Mouse (Mus musculus): ENCODE results near the gene Dusp13.
A peak's percentile ranks its signal among the peaks of the same experiment; 100 is the strongest.

The Dusp13 gene

GRCm38 (mm10) chr14:21747436-21748141, 3.4 kb downstream of the Dusp13 start:
- DNase-seq (ENCODE audit: low spot score in 2 of 2): no peak

GRCm38 (mm10) chr14:21746846-21747245, 4.1 kb downstream of the Dusp13 start:
- no peak for DNase-seq (ENCODE audit: low spot score in 2 of 2)

GRCm38 (mm10) chr14:21746251-21746650, 4.7 kb downstream of the Dusp13 start:
- no peak for DNase-seq (ENCODE audit: low spot score in 2 of 2)

GRCm38 (mm10) chr14:21745149-21745548, 5.8 kb downstream of the Dusp13 start:
- no peak for DNase-seq (ENCODE audit: low spot score in 2 of 2)

- DNase-seq (ENCODE audit: low spot score in 2 of 2): no peak
These were observed 6.8 kb downstream of the Dusp13 start for GRCm38 (mm10) chr14:21744169-21744568.

GRCm38 (mm10) chr14:21742441-21742840, 8.5 kb downstream of the Dusp13 start:
- DNase-seq (ENCODE audit: low spot score in 2 of 2): no peak

GRCm38 (mm10) chr14:21741786-21742185, 9.2 kb downstream of the Dusp13 start:
- DNase-seq (ENCODE audit: low spot score in 2 of 2): peak; percentile 29 to 77

- DNase-seq (ENCODE audit: low spot score in 2 of 2): no peak
These were observed 9.7 kb downstream of the Dusp13 start for GRCm38 (mm10) chr14:21741314-21741713.

- DNase-seq (ENCODE audit: low spot score in 2 of 2): no peak
These were observed 10.6 kb downstream of the Dusp13 start for GRCm38 (mm10) chr14:21740345-21740744.

- no peak for DNase-seq (ENCODE audit: low spot score in 2 of 2)
These were observed 17.7 kb downstream of the Dusp13 start for GRCm38 (mm10) chr14:21733131-21733905.

- no peak for DNase-seq (ENCODE audit: low spot score in 2 of 2)
These were observed 21.0 kb downstream of the Dusp13 start for GRCm38 (mm10) chr14:21729936-21730335.

GRCm38 (mm10) chr14:21729031-21729732, 21.8 kb downstream of the Dusp13 start:
- DNase-seq (ENCODE audit: low spot score in 2 of 2): no peak

- DNase-seq (ENCODE audit: low spot score in 2 of 2): no peak
These were observed 28.8 kb downstream of the Dusp13 start for GRCm38 (mm10) chr14:21722021-21722698.

- no peak for DNase-seq (ENCODE audit: low spot score in 2 of 2)
These were observed 30.4 kb downstream of the Dusp13 start for GRCm38 (mm10) chr14:21720430-21721205.

GRCm38 (mm10) chr14:21719646-21720383, 31.2 kb downstream of the Dusp13 start:
- DNase-seq (ENCODE audit: low spot score in 2 of 2): no peak

- DNase-seq (ENCODE audit: low spot score in 2 of 2): no peak
These were observed 36.5 kb downstream of the Dusp13 start, which contains the start of gene Dupd1 for GRCm38 (mm10) chr14:21714486-21714885. Gene Dupd1, minus strand, starts transcription at chr14:21714576.

- DNase-seq (ENCODE audit: low spot score in 2 of 2): no peak
These were observed 39.8 kb downstream of the Dusp13 start for GRCm38 (mm10) chr14:21711231-21711630.

GRCm38 (mm10) chr14:21709545-21709944, 41.4 kb downstream of the Dusp13 start:
- no peak for DNase-seq (ENCODE audit: low spot score in 2 of 2)

GRCm38 (mm10) chr14:21706759-21707571, 44.0 kb downstream of the Dusp13 start:
- no peak for DNase-seq (ENCODE audit: low spot score in 2 of 2)

Data from thymus, postnatal 10 days (tissue).